Mouse (Mus musculus) stomach, postnatal 0 days (tissue): ENCODE data around the gene Cyp4v3. TPM values are rescaled to one million over a fixed set of nuclear protein-coding genes. Genes with fewer than 3 reads are reported as not detected.

Source experiments
- ATAC-seq: fragments of 200-750 bp; cut with Nextera tagmentation; 2 replicates; pipeline ENCODE4 v1.8.0; 2017; ENCODE audit not compliant: low FRiP score, low TSS enrichment
- DNase-seq: peaks from one replicate; pipeline ENCODE4 v3.0.0-alpha.2; 2016; ENCODE audit warnings: low spot score
- H3K27ac ChIP-seq: fragments of 300-500 bp; sonication (generic); replicated peaks from 2 replicates; pipeline ENCODE4 v1.5.1; 2014; ENCODE audit warnings: mild to moderate bottlenecking, control low read depth
- H3K27me3 ChIP-seq: fragments of 300-500 bp; sonication (generic); 2 replicates; pipeline ENCODE4 v1.6.1; 2014; ENCODE audit warnings: low read length; ENCODE audit not compliant: control insufficient read depth, insufficient read depth
- H3K36me3 ChIP-seq: fragments of 300-500 bp; sonication (generic); 2 replicates; pipeline ENCODE4 v1.6.1; 2014; ENCODE audit warnings: low read length, mixed read lengths; ENCODE audit not compliant: control insufficient read depth, insufficient read depth
- H3K4me1 ChIP-seq: fragments of 300-500 bp; sonication (generic); replicated peaks from 2 replicates; pipeline ENCODE4 v1.6.1; 2014; ENCODE audit warnings: antibody characterized with exemption; ENCODE audit not compliant: control insufficient read depth, insufficient read depth
- H3K4me2 ChIP-seq: fragments of 300-500 bp; sonication (generic); replicated peaks from 2 replicates; pipeline ENCODE4 v1.6.1; 2014; ENCODE audit warnings: low read depth, mild to moderate bottlenecking, control low read depth, moderate library complexity
- H3K4me3 ChIP-seq: fragments of 300-500 bp; sonication (generic); 2 replicates; pipeline ENCODE4 v1.5.1; 2014; ENCODE audit warnings: low read depth, low read length, control low read depth
- H3K9ac ChIP-seq: fragments of 300-500 bp; sonication (generic); 2 replicates; pipeline ENCODE4 v1.6.1; 2014; ENCODE audit warnings: mild to moderate bottlenecking, low read length, control low read depth, mixed read lengths
- H3K9me3 ChIP-seq: fragments of 300-500 bp; sonication (generic); 2 replicates; pipeline ENCODE4 v1.6.1; 2016; ENCODE audit warnings: low read length; ENCODE audit not compliant: control insufficient read depth
- CTCF ChIP-seq: IDR thresholded peaks from 2 replicates; pipeline ENCODE4 v1.5.1; 2016; ENCODE audit warnings: antibody characterized with exemption, low read depth, mild to moderate bottlenecking, moderate library complexity
- EP300 ChIP-seq: optimal IDR thresholded peaks from 2 replicates; pipeline ENCODE3; 2016; ENCODE audit warnings: antibody characterized with exemption
- WGBS: fragments of 180-500 bp; shearing (Covaris S2); extraction: QIAGEN DNeasy Blood & Tissue Kit; methylation state at CpG from one replicate; pipeline ENCODE4 v1.1.7; 2014; 5-methylcytosine and 5-hydroxymethylcytosine counted together
- polyA plus RNA-seq: library from polyadenylated mRNA; unstranded; fragments of >200 nt; fragmentation: Nextera tagmentation; extraction: Ambion mirVana; gene quantifications from 2 replicates; pipeline ENCODE4 v1.2.1, GENCODE M21; 2015

Cyp4v3 gene
- polyA plus RNA-seq = 5.1 and 6.3 TPM in 2 replicates

DNA sequence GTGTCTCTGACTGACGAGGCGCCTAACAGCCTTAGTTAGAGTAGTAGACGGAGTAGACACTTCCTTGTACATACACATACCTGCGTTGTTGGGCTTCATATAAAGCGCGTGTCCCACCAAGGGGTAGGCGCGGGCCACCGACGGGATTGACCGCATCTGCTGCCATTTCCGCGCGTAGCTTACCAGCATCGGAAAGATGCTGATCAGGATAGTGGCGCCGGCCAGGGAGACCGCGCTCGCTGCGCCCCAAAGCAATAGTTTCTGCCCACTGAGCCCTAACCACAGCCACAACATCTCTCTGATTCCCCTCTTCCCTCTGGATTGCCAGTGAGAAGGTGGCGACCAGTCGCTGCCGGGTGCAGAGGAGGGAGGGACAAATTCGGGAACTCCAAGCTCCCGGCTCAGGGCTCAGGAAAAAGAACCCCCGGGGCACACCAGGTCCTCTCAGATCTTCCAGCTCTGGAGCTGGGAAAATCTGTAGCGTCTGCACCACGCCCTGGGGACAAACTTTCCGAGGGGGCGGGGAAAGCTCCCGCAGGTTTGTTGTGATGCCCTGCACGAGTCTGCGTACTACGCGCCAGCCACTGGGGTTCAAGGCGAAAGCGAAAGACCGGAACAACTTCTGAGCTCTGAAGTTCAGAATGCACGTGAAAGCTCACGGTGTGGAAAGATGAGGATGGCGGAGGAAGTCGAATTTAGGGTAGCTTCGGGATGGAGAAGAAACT lies at the start of gene Cyp4v3:
Gene Cyp4v3 (minus strand): TSS at position 532 of the 725 bp plus-strand sequence.
- H3K27ac ChIP-seq = peak within 1 kb of the TSS; percentile 41
- 2% methylated on average over 44 of the region's 44 CpGs for WGBS
- no peak for TF ChIP-seq EP300
- no peak for TF ChIP-seq CTCF

GRCm38 (mm10) chr8:45381963-45382347 lies 48.9 kb upstream of the Cyp4v3 start, which contains the start of gene Fam149a:
Fam149a (minus strand) TSS chr8:45382291.
- no peak for TF ChIP-seq CTCF
- no peak for TF ChIP-seq EP300
- no peak within 1 kb of the TSS for H3K27ac ChIP-seq
- H3K4me3 ChIP-seq = peak within 1 kb of the TSS; percentile 36
- 0 out of 2 replicates have a peak, but pooled peaks have one; percentile 40 for ATAC-seq
- no peaks in the 10 kb centered on the region for H3K9me3 ChIP-seq
- H3K4me2 ChIP-seq = peak within 1 kb of the TSS; percentile 64
- WGBS = 6% methylated on average over 6 of the region's 6 CpGs
- peak within 1 kb of the TSS; percentile 45 for H3K9ac ChIP-seq
- DNase-seq = peak; percentile 16
- H3K36me3 ChIP-seq = no peaks in the 10 kb centered on the region
- H3K27me3 ChIP-seq = no peaks in the 10 kb centered on the region
- H3K4me1 ChIP-seq = peaks cover 4% of the 10 kb centered on the region; the same call in 1 of the 2 replicates

More for the DNA sequence above, at the start of gene Cyp4v3:
- Histone ChIP-seq H3K9me3 (no peaks in the 10 kb centered on the region), H3K27me3 (no peaks in the 10 kb centered on the region), H3K36me3 (0 out of 2 replicates have a peak, but pooled peaks cover 2% of the 10 kb centered on the region), H3K4me1 (no peaks in the 10 kb centered on the region), H3K9ac (peak within 1 kb of the TSS; percentile 69), H3K4me2 (peak within 1 kb of the TSS; percentile 88), H3K4me3 (peak within 1 kb of the TSS; percentile 59)
- ATAC-seq (peak; percentile 93), DNase-seq (peak; percentile 88)

DNA sequence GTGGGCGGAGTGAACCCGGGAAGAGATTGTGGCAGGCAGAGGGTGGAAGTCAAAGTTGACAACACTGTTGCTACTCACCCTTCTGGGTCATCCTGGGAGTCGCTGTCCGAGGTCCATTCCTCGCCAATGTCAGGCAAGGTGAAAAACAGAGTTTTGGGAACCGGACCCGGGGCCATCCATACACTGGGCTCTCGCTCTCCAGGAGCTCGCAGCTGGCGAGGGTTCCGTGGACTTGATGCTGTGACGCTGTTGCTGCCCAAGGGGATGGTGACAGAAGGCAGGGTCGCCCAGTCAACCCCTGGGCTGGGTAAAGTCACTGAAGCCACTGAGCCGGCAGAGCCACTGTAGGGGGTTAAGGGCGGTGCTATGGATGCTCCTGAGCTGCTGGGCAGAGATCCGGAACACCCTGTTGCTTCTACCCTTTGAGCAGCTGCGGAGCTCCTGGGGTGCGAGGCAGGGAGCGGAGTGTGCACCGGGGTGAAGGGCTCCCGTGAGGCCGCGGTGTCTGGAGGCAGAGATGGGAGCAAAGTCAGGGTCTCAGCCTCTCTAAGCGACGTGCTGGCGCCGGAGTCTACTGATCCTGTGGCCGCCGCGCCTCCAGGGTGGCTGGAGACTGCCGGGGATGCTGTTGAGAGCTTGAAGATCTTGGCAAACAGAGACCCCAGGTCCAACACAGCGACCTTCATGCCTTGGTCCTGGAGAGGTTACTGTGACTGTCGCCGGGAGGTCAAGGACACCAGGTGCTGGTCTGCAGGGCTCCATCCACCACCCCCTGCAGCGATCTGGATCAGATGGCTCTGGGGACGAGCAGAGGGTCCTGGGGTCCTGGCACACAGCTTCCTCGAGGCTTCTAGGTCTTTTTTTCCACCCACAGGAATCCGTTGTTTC lies 48.3 kb upstream of the Cyp4v3 start:
- Histone ChIP-seq H3K27ac (no peak overlapping the region), H3K4me2 (peak overlapping the region; percentile 64), H3K9ac (peak overlapping the region; percentile 45), H3K4me1 (peaks cover 4% of the 10 kb centered on the region; the same call in 1 of the 2 replicates), H3K36me3 (no peaks in the 10 kb centered on the region), H3K9me3 (no peaks in the 10 kb centered on the region), H3K27me3 (no peaks in the 10 kb centered on the region), H3K4me3 (peak overlapping the region; percentile 36)
- TF ChIP-seq CTCF (no peak), EP300 (no peak)
- DNase-seq (peak; percentile 19), ATAC-seq (no peak)
- WGBS = 4% methylated on average over 38 of the region's 38 CpGs

DNA sequence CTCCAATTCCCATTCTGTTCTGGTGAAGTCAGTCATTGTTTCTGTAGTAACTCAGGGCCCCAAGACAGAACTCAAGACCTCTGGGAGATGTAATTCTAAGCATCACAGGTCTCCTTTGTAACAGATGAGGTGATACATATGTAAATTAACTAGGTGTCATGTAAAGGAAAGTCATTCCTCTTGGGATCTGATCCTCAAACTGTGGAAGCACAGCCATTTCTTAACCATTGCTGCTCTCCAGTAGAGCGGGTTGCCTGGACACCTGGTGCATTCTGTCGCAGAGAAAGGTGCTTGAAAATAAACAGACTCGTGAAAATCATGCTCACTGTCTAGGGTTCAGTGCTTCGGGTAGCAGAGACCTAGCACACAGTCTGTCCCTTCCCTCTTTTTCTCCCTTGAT lies 47.6 kb upstream of the Cyp4v3 start:
- Histone ChIP-seq H3K27ac (no peak overlapping the region), H3K27me3 (no peaks in the 10 kb centered on the region), H3K4me2 (no peak overlapping the region), H3K9me3 (no peaks in the 10 kb centered on the region), H3K9ac (no peak overlapping the region), H3K4me3 (peak overlapping the region; percentile 36; the same call in 1 of the 2 replicates), H3K4me1 (peaks cover 4% of the 10 kb centered on the region; the same call in 1 of the 2 replicates), H3K36me3 (no peaks in the 10 kb centered on the region)
- WGBS = 46% methylated on average over 4 of the region's 4 CpGs
- ATAC-seq = no peak
- TF ChIP-seq CTCF (no peak), EP300 (no peak)
- no peak for DNase-seq

DNA sequence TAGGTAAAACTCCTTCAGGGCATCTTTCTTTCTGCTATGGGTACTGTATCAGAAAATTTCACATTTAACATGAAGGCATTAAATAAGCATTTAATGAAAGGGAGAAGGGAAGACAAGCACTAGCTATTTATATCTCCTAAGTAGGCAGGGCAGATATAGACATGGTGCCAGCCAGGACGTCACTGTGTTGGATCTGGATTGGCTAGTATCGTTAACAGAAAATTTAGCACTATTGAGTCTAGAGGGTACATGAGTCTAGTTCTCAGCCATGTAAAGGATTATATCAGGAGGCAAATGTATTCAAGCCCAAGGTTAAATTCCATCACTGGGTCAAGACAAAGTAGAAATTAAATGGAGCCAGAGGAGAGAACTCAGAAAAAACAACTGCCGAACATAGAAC lies 41.1 kb upstream of the Cyp4v3 start:
- no peak overlapping the region for H3K4me3 ChIP-seq
- TF ChIP-seq EP300 (no peak), CTCF (no peak)
- no peak for DNase-seq
- H3K36me3 ChIP-seq = no peaks in the 10 kb centered on the region
- no peak overlapping the region for H3K27ac ChIP-seq
- WGBS = 77% methylated on average over 3 of the region's 3 CpGs
- no peak for ATAC-seq
- H3K4me2 ChIP-seq = no peak overlapping the region
- H3K9ac ChIP-seq = no peak overlapping the region
- no peaks in the 10 kb centered on the region for H3K4me1 ChIP-seq
- no peaks in the 10 kb centered on the region for H3K27me3 ChIP-seq
- no peaks in the 10 kb centered on the region for H3K9me3 ChIP-seq

GRCm38 (mm10) chr8:45367154-45367553 lies 34.1 kb upstream of the Cyp4v3 start:
- WGBS = 84% methylated on average over 1 of the region's 1 CpGs
- ATAC-seq = no peak
- Histone ChIP-seq H3K27me3 (no peaks in the 10 kb centered on the region), H3K4me2 (no peak overlapping the region), H3K36me3 (no peaks in the 10 kb centered on the region), H3K27ac (no peak overlapping the region), H3K9me3 (no peaks in the 10 kb centered on the region), H3K4me1 (no peaks in the 10 kb centered on the region), H3K9ac (no peak overlapping the region), H3K4me3 (no peak overlapping the region)
- no peak for DNase-seq
- TF ChIP-seq CTCF (no peak), EP300 (no peak)
